Mouse (Mus musculus): ENCODE data around the gene Aven. TPM values are rescaled to one million over a fixed set of nuclear protein-coding genes. Genes with fewer than 3 reads are reported as not detected.

The Aven gene
- polyA plus RNA-seq, 1 experiment from 2014 or later, result 8.7 TPM

GRCm38 (mm10) chr2:112567786-112568185 is 75.0 kb downstream of the Aven start:
- 90% methylated on average over 4 of the region's 4 CpGs for WGBS
- H3K4me3 ChIP-seq, result no peak overlapping the region
- no peaks in the 10 kb centered on the region for H3K4me1 ChIP-seq
- H3K27ac ChIP-seq, result no peak overlapping the region
- no peak overlapping the region for H3K4me2 ChIP-seq (replicated peaks)
- H3K36me3 ChIP-seq, result no peaks in the 10 kb centered on the region
- H3K9me3 ChIP-seq, result no peaks in the 10 kb centered on the region
- H3K27me3 ChIP-seq, result no peaks in the 10 kb centered on the region
- H3K9ac ChIP-seq, result no peak overlapping the region
- ATAC-seq (ENCODE audit: insufficient number of reproducible peaks, insufficient read depth, low FRiP score, low TSS enrichment), result no peak

GRCm38 (mm10) chr2:112590985-112591384 is 98.2 kb downstream of the Aven start:
- no peaks in the 10 kb centered on the region for H3K4me1 ChIP-seq
- no peak overlapping the region for H3K27ac ChIP-seq
- ATAC-seq (ENCODE audit: insufficient number of reproducible peaks, insufficient read depth, low FRiP score, low TSS enrichment), result no peak
- H3K36me3 ChIP-seq, result no peaks in the 10 kb centered on the region
- no peak overlapping the region for H3K9ac ChIP-seq
- H3K9me3 ChIP-seq, result no peaks in the 10 kb centered on the region
- H3K27me3 ChIP-seq, result no peaks in the 10 kb centered on the region
- WGBS, result 81% methylated on average over 7 of the region's 7 CpGs
- H3K4me3 ChIP-seq, result no peak overlapping the region
- no peak overlapping the region for H3K4me2 ChIP-seq (replicated peaks)

- Histone ChIP-seq H3K36me3 (no peaks in the 10 kb centered on the region), H3K9ac (no peak overlapping the region), H3K4me3 (no peak overlapping the region), H3K27ac (no peak overlapping the region), H3K27me3 (no peaks in the 10 kb centered on the region), H3K4me1 (no peaks in the 10 kb centered on the region), H3K4me2 (replicated peaks) (no peak overlapping the region), H3K9me3 (no peaks in the 10 kb centered on the region)
- no peak for ATAC-seq (ENCODE audit: insufficient number of reproducible peaks, insufficient read depth, low FRiP score, low TSS enrichment)
- 71% methylated on average over 6 of the region's 6 CpGs for WGBS
These were observed 98.7 kb downstream of the Aven start for GRCm38 (mm10) chr2:112591451-112591871.

- no peaks in the 10 kb centered on the region for H3K27me3 ChIP-seq
- ATAC-seq (ENCODE audit: insufficient number of reproducible peaks, insufficient read depth, low FRiP score, low TSS enrichment), result no peak
- no peak overlapping the region for H3K9ac ChIP-seq
- WGBS, result 81% methylated on average over 2 of the region's 2 CpGs
- H3K9me3 ChIP-seq, result no peaks in the 10 kb centered on the region
- H3K27ac ChIP-seq, result no peak overlapping the region
- H3K4me2 ChIP-seq (replicated peaks), result no peak overlapping the region
- no peak overlapping the region for H3K4me3 ChIP-seq
- H3K4me1 ChIP-seq, result no peaks in the 10 kb centered on the region
- H3K36me3 ChIP-seq, result no peaks in the 10 kb centered on the region
These were observed 100.6 kb downstream of the Aven start for GRCm38 (mm10) chr2:112593322-112593721.

GRCm38 (mm10) chr2:112593781-112594180 is 101.0 kb downstream of the Aven start:
- Histone ChIP-seq H3K4me2 (replicated peaks) (no peak overlapping the region), H3K27ac (no peak overlapping the region), H3K36me3 (no peaks in the 10 kb centered on the region), H3K27me3 (no peaks in the 10 kb centered on the region), H3K4me3 (no peak overlapping the region), H3K9ac (no peak overlapping the region), H3K9me3 (no peaks in the 10 kb centered on the region), H3K4me1 (no peaks in the 10 kb centered on the region)
- 98% methylated on average over 2 of the region's 2 CpGs for WGBS
- no peak for ATAC-seq (ENCODE audit: insufficient number of reproducible peaks, insufficient read depth, low FRiP score, low TSS enrichment)

- Histone ChIP-seq H3K27me3 (no peaks in the 10 kb centered on the region), H3K27ac (no peak overlapping the region), H3K36me3 (no peaks in the 10 kb centered on the region), H3K4me2 (replicated peaks) (no peak overlapping the region), H3K9ac (no peak overlapping the region), H3K4me3 (no peak overlapping the region), H3K4me1 (no peaks in the 10 kb centered on the region), H3K9me3 (no peaks in the 10 kb centered on the region)
- ATAC-seq (ENCODE audit: insufficient number of reproducible peaks, insufficient read depth, low FRiP score, low TSS enrichment), result no peak
- 79% methylated on average over 3 of the region's 3 CpGs for WGBS
These were observed 103.0 kb downstream of the Aven start for GRCm38 (mm10) chr2:112595807-112596206.

GRCm38 (mm10) chr2:112596415-112596814 is 103.7 kb downstream of the Aven start:
- Histone ChIP-seq H3K4me1 (no peaks in the 10 kb centered on the region), H3K4me3 (no peak overlapping the region), H3K27ac (no peak overlapping the region), H3K9me3 (no peaks in the 10 kb centered on the region), H3K4me2 (replicated peaks) (no peak overlapping the region), H3K9ac (no peak overlapping the region), H3K27me3 (no peaks in the 10 kb centered on the region), H3K36me3 (no peaks in the 10 kb centered on the region)
- no peak for ATAC-seq (ENCODE audit: insufficient number of reproducible peaks, insufficient read depth, low FRiP score, low TSS enrichment)
- WGBS, result 76% methylated on average over 5 of the region's 5 CpGs

GRCm38 (mm10) chr2:112597064-112597463 is 104.3 kb downstream of the Aven start:
- no peaks in the 10 kb centered on the region for H3K9me3 ChIP-seq
- ATAC-seq (ENCODE audit: insufficient number of reproducible peaks, insufficient read depth, low FRiP score, low TSS enrichment), result no peak
- no peak overlapping the region for H3K9ac ChIP-seq
- H3K4me1 ChIP-seq, result no peaks in the 10 kb centered on the region
- H3K4me2 ChIP-seq (replicated peaks), result no peak overlapping the region
- 79% methylated on average over 1 of the region's 1 CpGs for WGBS
- H3K27ac ChIP-seq, result no peak overlapping the region
- no peaks in the 10 kb centered on the region for H3K27me3 ChIP-seq
- no peaks in the 10 kb centered on the region for H3K36me3 ChIP-seq
- H3K4me3 ChIP-seq, result no peak overlapping the region

- ATAC-seq (ENCODE audit: insufficient number of reproducible peaks, insufficient read depth, low FRiP score, low TSS enrichment), result no peak
- no peak overlapping the region for H3K9ac ChIP-seq
- no peaks in the 10 kb centered on the region for H3K27me3 ChIP-seq
- H3K4me1 ChIP-seq, result no peaks in the 10 kb centered on the region
- H3K9me3 ChIP-seq, result no peaks in the 10 kb centered on the region
- no peak overlapping the region for H3K4me2 ChIP-seq (replicated peaks)
- H3K36me3 ChIP-seq, result no peaks in the 10 kb centered on the region
- no peak overlapping the region for H3K27ac ChIP-seq
- WGBS, result 60% methylated on average over 10 of the region's 10 CpGs
- H3K4me3 ChIP-seq, result no peak overlapping the region
These were observed 107.5 kb downstream of the Aven start for GRCm38 (mm10) chr2:112600222-112600621.

- WGBS, result 79% methylated on average over 8 of the region's 8 CpGs
- Histone ChIP-seq H3K4me2 (replicated peaks) (no peak overlapping the region), H3K4me1 (no peaks in the 10 kb centered on the region), H3K4me3 (no peak overlapping the region), H3K9me3 (no peaks in the 10 kb centered on the region), H3K36me3 (no peaks in the 10 kb centered on the region), H3K9ac (no peak overlapping the region), H3K27ac (no peak overlapping the region), H3K27me3 (no peaks in the 10 kb centered on the region)
- ATAC-seq (ENCODE audit: insufficient number of reproducible peaks, insufficient read depth, low FRiP score, low TSS enrichment), result no peak
These were observed 109.7 kb downstream of the Aven start for GRCm38 (mm10) chr2:112602487-112602886.

- Histone ChIP-seq H3K4me2 (replicated peaks) (no peak overlapping the region), H3K4me3 (no peak overlapping the region), H3K36me3 (no peaks in the 10 kb centered on the region), H3K27ac (no peak overlapping the region), H3K9ac (no peak overlapping the region), H3K9me3 (no peaks in the 10 kb centered on the region), H3K27me3 (no peaks in the 10 kb centered on the region), H3K4me1 (no peaks in the 10 kb centered on the region)
- ATAC-seq (ENCODE audit: insufficient number of reproducible peaks, insufficient read depth, low FRiP score, low TSS enrichment), result no peak
- WGBS, result 82% methylated on average over 3 of the region's 3 CpGs
These were observed 113.8 kb downstream of the Aven start for GRCm38 (mm10) chr2:112606536-112606935.

GRCm38 (mm10) chr2:112612628-112613027 is 119.9 kb downstream of the Aven start:
- no peaks in the 10 kb centered on the region for H3K4me1 ChIP-seq
- no peaks in the 10 kb centered on the region for H3K27me3 ChIP-seq
- H3K4me2 ChIP-seq (replicated peaks), result no peak overlapping the region
- H3K9me3 ChIP-seq, result no peaks in the 10 kb centered on the region
- H3K9ac ChIP-seq, result no peak overlapping the region
- H3K27ac ChIP-seq, result no peak overlapping the region
- H3K36me3 ChIP-seq, result no peaks in the 10 kb centered on the region
- H3K4me3 ChIP-seq, result no peak overlapping the region
- ATAC-seq (ENCODE audit: insufficient number of reproducible peaks, insufficient read depth, low FRiP score, low TSS enrichment), result no peak
- 81% methylated on average over 3 of the region's 3 CpGs for WGBS

GRCm38 (mm10) chr2:112614375-112614774 is 121.6 kb downstream of the Aven start:
- no peaks in the 10 kb centered on the region for H3K9me3 ChIP-seq
- 88% methylated on average over 7 of the region's 7 CpGs for WGBS
- H3K27me3 ChIP-seq, result no peaks in the 10 kb centered on the region
- H3K36me3 ChIP-seq, result no peaks in the 10 kb centered on the region
- no peak overlapping the region for H3K4me2 ChIP-seq (replicated peaks)
- H3K27ac ChIP-seq, result no peak overlapping the region
- no peak for ATAC-seq (ENCODE audit: insufficient number of reproducible peaks, insufficient read depth, low FRiP score, low TSS enrichment)
- no peak overlapping the region for H3K4me3 ChIP-seq
- no peak overlapping the region for H3K9ac ChIP-seq
- no peaks in the 10 kb centered on the region for H3K4me1 ChIP-seq
